Mouse (Mus musculus) CD8-positive naive resting alpha-beta T cell, adult 2 months (primary cell): ENCODE measurements at regions not wholly inside any gene's neighbourhood (a gene's known extent, or its start where the extent isn't known, plus 50 kb on each side); places are given as distances from the start of the nearest gene placed in this dataset.

Source experiments
- DNase-seq, 2 experiments: peaks; one replicate each; pipeline ENCODE4 v3.0.0; 2022; ENCODE audit warnings: low read depth in 2 of 2, low spot score in 2 of 2

GRCm38 (mm10) chr5:85485733-85486322 lies 579.6 kb downstream of the Cenpc1 start:
- DNase-seq: no peak

GRCm38 (mm10) chr5:85485157-85485556 lies 580.2 kb downstream of the Cenpc1 start:
- no peak for DNase-seq

- no peak for DNase-seq
Measured at GRCm38 (mm10) chr5:85467811-85468210, 597.6 kb downstream of the Cenpc1 start.

GRCm38 (mm10) chr5:85467151-85467550 lies 598.2 kb downstream of the Cenpc1 start:
- no peak for DNase-seq
